Mouse (Mus musculus) cerebellum, adult 9-11 months (tissue): Measurements from ENCODE around the gene Ipcef1.
"Not testable (repeated sequence)": the region's sequence is repeated elsewhere in the genome, so short reads cannot be mapped to it uniquely, and the experiment has no call there.

Experiments
- DNase-seq: peaks from one replicate; pipeline ENCODE4 v3.0.0; 2022

Ipcef1 gene

GRCm38 (mm10) chr10:7033459-7033858 lies 18.8 kb downstream of the Ipcef1 start:
- DNase-seq, result no peak

GRCm38 (mm10) chr10:7025028-7025427 lies 27.2 kb downstream of the Ipcef1 start:
- DNase-seq, result no peak

- no peak for DNase-seq
Observed at GRCm38 (mm10) chr10:7020551-7020950, 31.7 kb downstream of the Ipcef1 start.

GRCm38 (mm10) chr10:7019781-7020386 lies 32.4 kb downstream of the Ipcef1 start:
- no peak for DNase-seq

GRCm38 (mm10) chr10:7015199-7015598 lies 37.1 kb downstream of the Ipcef1 start:
- no peak for DNase-seq

GRCm38 (mm10) chr10:7010543-7010942 lies 41.7 kb downstream of the Ipcef1 start:
- no peak for DNase-seq

GRCm38 (mm10) chr10:7004980-7005538 lies 47.2 kb downstream of the Ipcef1 start:
- DNase-seq, result no peak

GRCm38 (mm10) chr10:7003898-7004297 lies 48.4 kb downstream of the Ipcef1 start:
- DNase-seq, result not testable (repeated sequence)

GRCm38 (mm10) chr10:6999355-6999754 lies 52.9 kb downstream of the Ipcef1 start:
- DNase-seq, result no peak

GRCm38 (mm10) chr10:6998576-6999250 lies 53.6 kb downstream of the Ipcef1 start:
- peak; percentile 77 for DNase-seq

GRCm38 (mm10) chr10:6996895-6997294 lies 55.4 kb downstream of the Ipcef1 start:
- DNase-seq, result no peak

GRCm38 (mm10) chr10:6988555-6988954 lies 63.7 kb downstream of the Ipcef1 start:
- DNase-seq, result no peak

- no peak for DNase-seq
Observed at GRCm38 (mm10) chr10:6987399-6988098, 64.7 kb downstream of the Ipcef1 start.

- DNase-seq, result no peak
Observed at GRCm38 (mm10) chr10:6986246-6986645, 66.0 kb downstream of the Ipcef1 start.

- no peak for DNase-seq
Observed at GRCm38 (mm10) chr10:6983431-6983830, 68.8 kb downstream of the Ipcef1 start.

GRCm38 (mm10) chr10:6982751-6983151 lies 69.5 kb downstream of the Ipcef1 start:
- no peak for DNase-seq

- peak; percentile 25 for DNase-seq
Observed at GRCm38 (mm10) chr10:6980236-6980635, 72.0 kb downstream of the Ipcef1 start.

- peak; percentile 53 for DNase-seq
Observed at GRCm38 (mm10) chr10:6979789-6980188, 72.5 kb downstream of the Ipcef1 start.

GRCm38 (mm10) chr10:6979216-6979615 lies 73.1 kb downstream of the Ipcef1 start:
- DNase-seq, result peak; percentile 84

GRCm38 (mm10) chr10:6978733-6979132 lies 73.5 kb downstream of the Ipcef1 start:
- peak; percentile 51 for DNase-seq

GRCm38 (mm10) chr10:6977843-6978242 lies 74.4 kb downstream of the Ipcef1 start:
- DNase-seq, result peak; percentile 56

- no peak for DNase-seq
Observed at GRCm38 (mm10) chr10:6968334-6968733, 83.9 kb downstream of the Ipcef1 start.

- DNase-seq, result no peak
Observed at GRCm38 (mm10) chr10:6967588-6968242, 84.6 kb downstream of the Ipcef1 start.
